ENCODE assay signal across 7 mouse cellular contexts in the genomic region with DNA sequence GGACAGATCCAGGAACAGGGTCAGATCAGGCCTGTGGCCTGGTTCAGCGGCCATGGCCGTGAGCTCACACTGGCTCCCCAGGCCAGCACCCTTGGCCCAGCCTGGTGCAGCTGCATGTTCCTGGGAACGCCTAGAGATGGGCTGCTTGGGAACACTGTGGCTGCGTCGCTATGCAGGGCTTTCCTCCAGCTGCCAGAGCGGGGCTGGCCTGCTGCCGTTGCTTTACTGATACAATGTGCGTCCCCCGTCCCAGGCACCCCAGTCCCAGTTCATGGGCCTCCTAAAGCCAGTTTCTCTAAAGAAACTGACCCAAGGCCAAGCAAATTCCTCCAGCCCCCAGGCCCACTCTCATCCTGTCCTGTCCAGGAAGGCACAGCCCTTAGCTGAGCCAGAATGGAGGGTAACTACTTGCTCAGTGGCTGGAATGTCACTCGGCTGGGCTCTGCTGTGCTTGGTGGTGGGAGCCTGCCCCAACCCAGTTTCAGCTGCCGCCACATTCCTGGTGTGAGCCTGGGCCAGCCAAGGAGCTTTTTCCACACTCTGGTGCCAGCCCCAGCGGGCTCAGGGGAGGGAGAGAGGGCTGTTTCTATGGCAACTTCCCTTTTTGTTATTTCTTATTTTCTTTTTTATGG. TPM values are rescaled to one million over a fixed set of nuclear protein-coding genes. Genes with fewer than 3 reads are reported as not detected.
DNase-seq lines count a peak whose midpoint lies in the region; ATAC-seq lines count a peak whose summit lies in the region.

No protein-coding gene starts in this region.

- 60% methylated on average over 12 of the region's 12 CpGs for WGBS in forebrain, embryonic 10.5 days
- WGBS in heart, embryonic 13.5 days, result 28% methylated on average over 12 of the region's 12 CpGs
- WGBS in kidney, embryonic 15.5 days, result 43% methylated on average over 12 of the region's 12 CpGs
- 74% methylated on average over 12 of the region's 12 CpGs for WGBS in liver, embryonic 13.5 days (ENCODE audit: insufficient replicate concordance)
- WGBS in neural tube, embryonic 14.5 days, result 22% methylated on average over 11 of the region's 12 CpGs

- ATAC-seq in common myeloid progenitor, adult 5-6 weeks (replicated peaks; ENCODE audit: low read depth, poor library complexity, severe bottlenecking), result peak; percentile 84
- ATAC-seq in heart, embryonic 13.5 days (ENCODE audit: extremely low read depth, insufficient number of reproducible peaks, low FRiP score, low TSS enrichment), result peak; percentile 62
- ATAC-seq in kidney, embryonic 15.5 days (replicated peaks; ENCODE audit: low FRiP score), result peak; percentile 71
- no peak for ATAC-seq in liver, embryonic 13.5 days (ENCODE audit: low read depth)
- ATAC-seq in neural tube, embryonic 14.5 days (ENCODE audit: low read depth), result peak; percentile 84

- H3K4me2 ChIP-seq in heart, embryonic 13.5 days, result peak overlapping the region; percentile 34
- no peak overlapping the region for H3K4me2 ChIP-seq in kidney, embryonic 15.5 days
- H3K4me2 ChIP-seq in liver, embryonic 13.5 days, result no peak overlapping the region
- H3K4me2 ChIP-seq in neural tube, embryonic 14.5 days (ENCODE audit: low read depth, low read length), result no peak overlapping the region

- peaks cover 49% of the 10 kb centered on the region for H3K4me1 ChIP-seq in forebrain, embryonic 10.5 days
- peaks cover 58% of the 10 kb centered on the region for H3K4me1 ChIP-seq in heart, embryonic 13.5 days
- H3K4me1 ChIP-seq in kidney, embryonic 15.5 days, result peaks cover 64% of the 10 kb centered on the region
- H3K4me1 ChIP-seq in liver, embryonic 13.5 days (replicated peaks), result peaks cover 6% of the 10 kb centered on the region; the same call in 1 of the 2 replicates
- H3K4me1 ChIP-seq in neural tube, embryonic 14.5 days (ENCODE audit: control insufficient read depth, insufficient read depth, low read length), result peaks cover 13% of the 10 kb centered on the region

- H3K4me3 ChIP-seq in forebrain, embryonic 10.5 days, result peak overlapping the region; percentile 8; the same call in 1 of the 2 replicates
- no peak overlapping the region for H3K4me3 ChIP-seq in heart, embryonic 13.5 days
- H3K4me3 ChIP-seq in kidney, embryonic 15.5 days (replicated peaks), result no peak overlapping the region
- H3K4me3 ChIP-seq in liver, embryonic 13.5 days (replicated peaks), result no peak overlapping the region
- H3K4me3 ChIP-seq in neural tube, embryonic 14.5 days (ENCODE audit: low read depth, low read length), result no peak overlapping the region

- H3K27ac ChIP-seq in forebrain, embryonic 10.5 days, result peak overlapping the region; percentile 85
- peak overlapping the region; percentile 96 for H3K27ac ChIP-seq in heart, embryonic 13.5 days (replicated peaks)
- peak overlapping the region; percentile 93 for H3K27ac ChIP-seq in kidney, embryonic 15.5 days
- H3K27ac ChIP-seq in liver, embryonic 13.5 days, result peak overlapping the region; percentile 10; the same call in 1 of the 2 replicates
- H3K27ac ChIP-seq in neural tube, embryonic 14.5 days (ENCODE audit: low read depth, low read length), result peak overlapping the region; percentile 67

- peak; percentile 59 for DNase-seq in forebrain, embryonic 10.5 days (ENCODE audit: extremely low spot score, low spot score)
- DNase-seq in liver, embryonic 13.5 days, result no peak
- DNase-seq in thymus, postnatal 25 days, result no peak

- no peaks in the 10 kb centered on the region for H3K36me3 ChIP-seq in forebrain, embryonic 10.5 days (replicated peaks)
- H3K36me3 ChIP-seq in heart, embryonic 13.5 days, result no peaks in the 10 kb centered on the region
- H3K36me3 ChIP-seq in kidney, embryonic 15.5 days, result no peaks in the 10 kb centered on the region
- H3K36me3 ChIP-seq in liver, embryonic 13.5 days, result no peaks in the 10 kb centered on the region
- H3K36me3 ChIP-seq in neural tube, embryonic 14.5 days (ENCODE audit: control insufficient read depth, insufficient read depth, low read length), result no peaks in the 10 kb centered on the region

- H3K27me3 ChIP-seq in forebrain, embryonic 10.5 days (ENCODE audit: poor library complexity, severe bottlenecking), result peaks cover 7% of the 10 kb centered on the region
- H3K27me3 ChIP-seq in heart, embryonic 13.5 days (replicated peaks), result no peaks in the 10 kb centered on the region
- H3K27me3 ChIP-seq in kidney, embryonic 15.5 days, result no peaks in the 10 kb centered on the region
- H3K27me3 ChIP-seq in liver, embryonic 13.5 days, result no peaks in the 10 kb centered on the region
- H3K27me3 ChIP-seq in neural tube, embryonic 14.5 days (ENCODE audit: control insufficient read depth, insufficient read depth, low read length), result no peaks in the 10 kb centered on the region

- no peaks in the 10 kb centered on the region for H3K9me3 ChIP-seq in forebrain, embryonic 10.5 days
- no peaks in the 10 kb centered on the region for H3K9me3 ChIP-seq in heart, embryonic 13.5 days
- no peaks in the 10 kb centered on the region for H3K9me3 ChIP-seq in kidney, embryonic 15.5 days (replicated peaks)
- no peaks in the 10 kb centered on the region for H3K9me3 ChIP-seq in liver, embryonic 13.5 days (replicated peaks)
- no peaks in the 10 kb centered on the region for H3K9me3 ChIP-seq in neural tube, embryonic 14.5 days (ENCODE audit: control insufficient read depth, low read length)

- peak overlapping the region; percentile 67 for H3K9ac ChIP-seq in heart, embryonic 13.5 days
- H3K9ac ChIP-seq in kidney, embryonic 15.5 days, result 0 out of 2 replicates have a peak overlapping the region, but pooled peaks have one; percentile 23
- H3K9ac ChIP-seq in liver, embryonic 13.5 days, result no peak overlapping the region
- H3K9ac ChIP-seq in neural tube, embryonic 14.5 days (replicated peaks; ENCODE audit: low read depth, low read length), result peak overlapping the region; percentile 26; the same call in 1 of the 2 replicates

RNA-seq across cellular contexts. Expression of gene Morn1, which starts 57.6 kb away (rescaled TPM):
- 2.6 and 10.3 TPM in 2 replicates for total RNA-seq in common myeloid progenitor, adult 5-6 weeks (2017)
- 4.5 and 6.8 TPM in 2 replicates for polyA plus RNA-seq in forebrain, embryonic 10.5 days (2016; fragmentation: Nextera tagmentation; extraction: Ambion mirVana)
- 2.1 and 2.3 TPM in 2 replicates for polyA plus RNA-seq in heart, embryonic 13.5 days (2015; fragmentation: Nextera tagmentation; extraction: Ambion mirVana)
- 5.1 and 5.3 TPM in 2 replicates for polyA plus RNA-seq in kidney, embryonic 15.5 days (2015; fragmentation: Nextera tagmentation; extraction: Ambion mirVana)
- polyA plus RNA-seq in liver, embryonic 13.5 days (2015; fragmentation: Nextera tagmentation; extraction: Ambion mirVana), result 1.7 and 1.9 TPM in 2 replicates
- polyA plus RNA-seq in neural tube, embryonic 14.5 days (2014; fragmentation: Nextera tagmentation; extraction: Ambion mirVana), result 6.3 and 6.8 TPM in 2 replicates

RNA-seq across cellular contexts. Expression of gene Rer1, which starts 57.8 kb away (rescaled TPM):
- 124 and 128 TPM in 2 replicates for total RNA-seq in common myeloid progenitor, adult 5-6 weeks (2017)
- polyA plus RNA-seq in forebrain, embryonic 10.5 days (2016; fragmentation: Nextera tagmentation; extraction: Ambion mirVana), result 133 and 137 TPM in 2 replicates
- 114 and 126 TPM in 2 replicates for polyA plus RNA-seq in heart, embryonic 13.5 days (2015; fragmentation: Nextera tagmentation; extraction: Ambion mirVana)
- 152 and 165 TPM in 2 replicates for polyA plus RNA-seq in kidney, embryonic 15.5 days (2015; fragmentation: Nextera tagmentation; extraction: Ambion mirVana)
- polyA plus RNA-seq in liver, embryonic 13.5 days (2015; fragmentation: Nextera tagmentation; extraction: Ambion mirVana), result 93.6 and 109 TPM in 2 replicates
- polyA plus RNA-seq in neural tube, embryonic 14.5 days (2014; fragmentation: Nextera tagmentation; extraction: Ambion mirVana), result 132 and 137 TPM in 2 replicates

Comparison
In these comparisons a context has a peak if more than half of its experiments do, and no peak if none do; other contexts are left out.
1. H3K27ac ChIP-seq: peak in every context shown above with its lines; median percentile 96 in heart, embryonic 13.5 days; 93 in kidney, embryonic 15.5 days; 85 in forebrain, embryonic 10.5 days; 67 in neural tube, embryonic 14.5 days; 10 in liver, embryonic 13.5 days.